ENCODE assay signal across 15 mouse cellular contexts in the genomic region with DNA sequence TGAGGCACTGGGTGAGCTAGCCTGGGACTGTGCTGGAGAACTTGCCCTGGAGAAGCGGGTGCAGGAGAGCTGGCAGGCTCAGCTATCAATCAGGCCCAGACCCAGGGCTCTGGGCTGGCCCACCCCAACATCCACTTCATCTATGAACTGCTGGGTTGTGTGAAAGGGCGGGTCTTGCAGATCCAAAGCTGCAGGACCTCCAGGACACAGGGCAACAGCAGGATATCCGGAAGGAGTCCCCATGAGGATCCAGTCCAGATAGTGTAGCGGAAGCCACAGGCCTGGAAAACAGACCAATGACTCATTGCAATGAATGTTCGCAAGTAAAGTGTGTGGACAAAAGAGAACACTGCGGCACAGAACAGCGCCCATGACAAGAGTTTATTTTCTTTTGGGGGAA. TPM values are rescaled to one million over a fixed set of nuclear protein-coding genes. Genes with fewer than 3 reads are reported as not detected.
DNase-seq lines count a peak whose midpoint lies in the region; ATAC-seq lines count a peak whose summit lies in the region.
"Had no signal": no experiment of that assay in that cellular context is flagged by ENCODE, and none has a peak within 500 bp of the region (broad histone marks: within the 10 kb centered on the region; RNA-seq: fewer than 3 reads in every experiment).

No protein-coding gene starts in this region.

- no peaks in the 10 kb centered on the region for H3K9me3 ChIP-seq in heart, embryonic 16.5 days (replicated peaks; ENCODE audit: control insufficient read depth, low read length)
- H3K9me3 ChIP-seq: hindbrain, embryonic 13.5 days had no signal

- 60% methylated on average over 7 of the region's 7 CpGs for WGBS in heart, embryonic 16.5 days

- peak; percentile 15 to 30 for DNase-seq in adrenal gland, postnatal 36 days
- no peak for DNase-seq in adrenal gland, postnatal 10 days
- DNase-seq in R1 (ENCODE audit: low read depth, low spot score) (peak; percentile 67), MN1 (ENCODE audit: low spot score) (no peak)
- DNase-seq in kidney, postnatal 36 days = peak; percentile 42 to 68
- DNase-seq in urinary bladder, postnatal 4 days (ENCODE audit: low spot score in 2 of 2) = no peak
- DNase-seq in left cerebral cortex, adult 18-20 months (ENCODE audit: low spot score in 2 of 2) = no peak
- DNase-seq: cerebellum, postnatal 36 days; right cerebral cortex, postnatal 4 days; thymus, adult 18-20 months had no signal

- H3K4me3 ChIP-seq in heart, embryonic 16.5 days (ENCODE audit: low read length) = no peak overlapping the region
- H3K4me3 ChIP-seq: erythroblast, embryonic 14.5 days; hindbrain, embryonic 13.5 days had no signal

- no peak overlapping the region for H3K9ac ChIP-seq in heart, embryonic 16.5 days (ENCODE audit: low read length)
- H3K9ac ChIP-seq: hindbrain, embryonic 13.5 days had no signal

- H3K4me1 ChIP-seq in heart, embryonic 16.5 days (ENCODE audit: control insufficient read depth, insufficient read depth, low read length) = peaks cover 6% of the 10 kb centered on the region
- H3K4me1 ChIP-seq: hindbrain, embryonic 13.5 days had no signal

- no peaks in the 10 kb centered on the region for H3K27me3 ChIP-seq in heart, embryonic 16.5 days (ENCODE audit: control insufficient read depth, insufficient read depth, low read length)
- H3K27me3 ChIP-seq: hindbrain, embryonic 13.5 days had no signal

- peak; percentile 86 for ATAC-seq in heart, embryonic 16.5 days (replicated peaks; ENCODE audit: extremely low read depth, insufficient read depth, low FRiP score)
- ATAC-seq: activated CD4-positive, CD25-positive, alpha-beta regulatory T cell, adult 4 months; midbrain, embryonic 16.5 days had no signal

- no peak overlapping the region for H3K4me2 ChIP-seq in heart, embryonic 16.5 days (ENCODE audit: low read depth, low read length)
- H3K4me2 ChIP-seq: hindbrain, embryonic 13.5 days had no signal

- peak overlapping the region; percentile 62 for H3K27ac ChIP-seq in heart, embryonic 16.5 days (ENCODE audit: low read length)
- H3K27ac ChIP-seq: hindbrain, embryonic 13.5 days had no signal

- H3K36me3 ChIP-seq in heart, embryonic 16.5 days (ENCODE audit: control insufficient read depth, insufficient read depth) = no peaks in the 10 kb centered on the region
- H3K36me3 ChIP-seq: hindbrain, embryonic 13.5 days had no signal

RNA-seq across cellular contexts. Expression of a gene that starts 14.3 kb away (rescaled TPM):
- total RNA-seq in adrenal gland, postnatal 36 days (2021) = 10 to 100 TPM; 13.8 to 14.4 TPM
- total RNA-seq in adrenal gland, postnatal 10 days (2021) = 10 to 100 TPM; 23.2 to 27.3 TPM
- 42.2 and 49.2 TPM in 2 replicates for polyA plus RNA-seq in heart, embryonic 16.5 days (2015; fragmentation: Nextera tagmentation; extraction: Ambion mirVana)
- total RNA-seq in left cerebral cortex, adult 18-20 months (2021) = 100 to 1,000 TPM; 186 to 194 TPM

RNA-seq across cellular contexts. Expression of a gene that starts 19.5 kb away (rescaled TPM):
- total RNA-seq in adrenal gland, postnatal 36 days (2021) = 10 to 100 TPM; 47.4 to 51.1 TPM
- 10 to 100 TPM; 47.5 to 51.3 TPM for total RNA-seq in adrenal gland, postnatal 10 days (2021)
- 76.6 and 78.7 TPM in 2 replicates for polyA plus RNA-seq in heart, embryonic 16.5 days (2015; fragmentation: Nextera tagmentation; extraction: Ambion mirVana)
- total RNA-seq in left cerebral cortex, adult 18-20 months (2021) = 10 to 100 TPM; 11.4 to 12.1 TPM

Comparison
In these comparisons a context has a peak if more than half of its experiments do, and no peak if none do; other contexts are left out.
1. DNase-seq: peak in adrenal gland, postnatal 36 days (2 of 2), R1 (single experiment) and kidney, postnatal 36 days (2 of 2); none in adrenal gland, postnatal 10 days (single experiment), urinary bladder, postnatal 4 days (0 of 2), left cerebral cortex, adult 18-20 months (0 of 2) and MN1 (single experiment).
2. RNA of a gene that starts 14.3 kb away (total RNA-seq): 186 to 194 TPM in left cerebral cortex, adult 18-20 months; 23.2 to 27.3 TPM in adrenal gland, postnatal 10 days and 13.8 to 14.4 TPM in adrenal gland, postnatal 36 days; every median in the first group is over 4 times any median in the second.